In genomic region chr4:52341245-52341644, GRCm38 (mm10) we compare ENCODE assay signal across 29 mouse cellular contexts.
DNase-seq lines count a peak whose midpoint lies in the region; ATAC-seq lines count a peak whose summit lies in the region.
"Had no signal": no experiment of that assay in that cellular context is flagged by ENCODE, and none has a peak within 500 bp of the region (broad histone marks: within the 10 kb centered on the region; RNA-seq: fewer than 3 reads in every experiment).

No protein-coding gene starts in this region.

- peak; percentile 44 for DNase-seq in cerebellum, adult 9-10 months
- DNase-seq in cerebellum, postnatal 10 days, result no peak
- DNase-seq in frontal cortex, postnatal 25 days (ENCODE audit: low spot score in 2 of 2), result no peak
- DNase-seq in layer of hippocampus, adult 9-10 months (ENCODE audit: low spot score), result peak; percentile 50
- DNase-seq in layer of hippocampus, adult 9-11 months, result no peak
- DNase-seq in brain, adult 2 months (ENCODE audit: low read depth, low spot score), result peak; percentile 78
- DNase-seq: adrenal gland, adult 8-10 months; adrenal gland, postnatal 14 days; adrenal gland, postnatal 36 days; B cell, adult 2 months; cerebellum, adult 11 months; cerebellum, adult 18-20 months; cerebellum, adult 8-10 months; cerebellum, postnatal 14 days; cerebellum, postnatal 36 days; embryo, embryonic 11 days had no signal

- H3K4me2 ChIP-seq in intestine, embryonic 16.5 days (ENCODE audit: low read depth, low read length), result no peak overlapping the region
- H3K4me2 ChIP-seq: embryonic facial prominence, embryonic 13.5 days; embryonic facial prominence, embryonic 15.5 days; forebrain, embryonic 13.5 days; forebrain, embryonic 15.5 days had no signal

- H3K27ac ChIP-seq in intestine, embryonic 16.5 days (ENCODE audit: low read length), result no peak overlapping the region
- H3K27ac ChIP-seq: embryonic facial prominence, embryonic 13.5 days; embryonic facial prominence, embryonic 15.5 days; forebrain, embryonic 10.5 days; forebrain, embryonic 13.5 days; forebrain, embryonic 15.5 days had no signal

- H3K4me1 ChIP-seq in intestine, embryonic 16.5 days (ENCODE audit: control insufficient read depth, insufficient read depth, low read length), result no peaks in the 10 kb centered on the region
- H3K4me1 ChIP-seq: embryonic facial prominence, embryonic 13.5 days; embryonic facial prominence, embryonic 15.5 days; forebrain, embryonic 10.5 days; forebrain, embryonic 13.5 days; forebrain, embryonic 15.5 days had no signal

- no peak overlapping the region for H3K4me3 ChIP-seq in intestine, embryonic 16.5 days (ENCODE audit: low read length)
- H3K4me3 ChIP-seq: embryonic facial prominence, embryonic 13.5 days; embryonic facial prominence, embryonic 15.5 days; erythroblast, embryonic 14.5 days; forebrain, embryonic 10.5 days; forebrain, embryonic 13.5 days; forebrain, embryonic 15.5 days had no signal

- ATAC-seq in frontal cortex, adult (ENCODE audit: low TSS enrichment), result peak; percentile 72; the same call in 1 of the 2 replicates
- no peak for ATAC-seq in intestine, embryonic 16.5 days
- ATAC-seq: activated CD4-positive, CD25-positive, alpha-beta regulatory T cell, adult 4 months; CD4-positive, CD25-positive, alpha-beta regulatory T cell, adult 4 months; forebrain, embryonic 13.5 days; forebrain, embryonic 15.5 days; Patski had no signal

- no peaks in the 10 kb centered on the region for H3K9me3 ChIP-seq in intestine, embryonic 16.5 days (ENCODE audit: control insufficient read depth, low read length)
- H3K9me3 ChIP-seq: embryonic facial prominence, embryonic 13.5 days; embryonic facial prominence, embryonic 15.5 days; forebrain, embryonic 10.5 days; forebrain, embryonic 13.5 days; forebrain, embryonic 15.5 days; G1E had no signal

- H3K27me3 ChIP-seq in intestine, embryonic 16.5 days (replicated peaks; ENCODE audit: control insufficient read depth, insufficient read depth, low read length), result no peaks in the 10 kb centered on the region
- H3K27me3 ChIP-seq: CH12.LX; embryonic facial prominence, embryonic 13.5 days; embryonic facial prominence, embryonic 15.5 days; forebrain, embryonic 13.5 days; forebrain, embryonic 15.5 days had no signal

- no peaks in the 10 kb centered on the region for H3K36me3 ChIP-seq in intestine, embryonic 16.5 days (ENCODE audit: control insufficient read depth, insufficient read depth, low read length)
- H3K36me3 ChIP-seq: embryonic facial prominence, embryonic 13.5 days; embryonic facial prominence, embryonic 15.5 days; forebrain, embryonic 10.5 days; forebrain, embryonic 15.5 days; G1E had no signal

- no peak overlapping the region for H3K9ac ChIP-seq in intestine, embryonic 16.5 days (ENCODE audit: low read depth, low read length)
- H3K9ac ChIP-seq: embryonic facial prominence, embryonic 13.5 days; embryonic facial prominence, embryonic 15.5 days; forebrain, embryonic 13.5 days; forebrain, embryonic 15.5 days had no signal

Comparison
In these comparisons a context has a peak if more than half of its experiments do, and no peak if none do; other contexts are left out.
1. DNase-seq: peak in cerebellum, adult 9-10 months (single experiment), layer of hippocampus, adult 9-10 months (single experiment) and brain, adult 2 months (single experiment); none in cerebellum, postnatal 10 days (0 of 2), frontal cortex, postnatal 25 days (0 of 2) and layer of hippocampus, adult 9-11 months (single experiment).